Mouse (Mus musculus): ENCODE results near the gene Rtn4r.

Gene Rtn4r

GRCm38 (mm10) chr16:18156579-18157350, 29.3 kb downstream of the Rtn4r start:
- DNase-seq (ENCODE audit: low spot score) = no peak

GRCm38 (mm10) chr16:18159255-18159654, 31.8 kb downstream of the Rtn4r start:
- DNase-seq (ENCODE audit: low spot score) = no peak

- no peak for DNase-seq (ENCODE audit: low spot score)
Measured at GRCm38 (mm10) chr16:18159778-18160177, 32.3 kb downstream of the Rtn4r start.

GRCm38 (mm10) chr16:18160514-18160913, 33.1 kb downstream of the Rtn4r start:
- no peak for DNase-seq (ENCODE audit: low spot score)

- no peak for DNase-seq (ENCODE audit: low spot score)
Measured at GRCm38 (mm10) chr16:18161190-18161589, 33.7 kb downstream of the Rtn4r start.

- no peak for DNase-seq (ENCODE audit: low spot score)
Measured at GRCm38 (mm10) chr16:18164642-18165238, 37.3 kb downstream of the Rtn4r start.

GRCm38 (mm10) chr16:18166613-18167190, 39.3 kb downstream of the Rtn4r start:
- DNase-seq (ENCODE audit: low spot score) = no peak

- no peak for DNase-seq (ENCODE audit: low spot score)
Measured at GRCm38 (mm10) chr16:18169156-18169555, 41.7 kb downstream of the Rtn4r start.

- DNase-seq (ENCODE audit: low spot score) = no peak
Measured at GRCm38 (mm10) chr16:18169776-18170175, 42.3 kb downstream of the Rtn4r start.

GRCm38 (mm10) chr16:18172266-18172855, 44.9 kb downstream of the Rtn4r start:
- peak; percentile 66 for DNase-seq (ENCODE audit: low spot score)

- no peak for DNase-seq (ENCODE audit: low spot score)
Measured at GRCm38 (mm10) chr16:18173231-18173630, 45.8 kb downstream of the Rtn4r start.

GRCm38 (mm10) chr16:18173788-18174187, 46.3 kb downstream of the Rtn4r start:
- no peak for DNase-seq (ENCODE audit: low spot score)

GRCm38 (mm10) chr16:18175817-18176541, 48.5 kb downstream of the Rtn4r start:
- no peak for DNase-seq (ENCODE audit: low spot score)

GRCm38 (mm10) chr16:18176758-18177157, 49.3 kb downstream of the Rtn4r start:
- no peak for DNase-seq (ENCODE audit: low spot score)

GRCm38 (mm10) chr16:18179591-18179990, 52.1 kb downstream of the Rtn4r start:
- no peak for DNase-seq (ENCODE audit: low spot score)

- no peak for DNase-seq (ENCODE audit: low spot score)
Measured at GRCm38 (mm10) chr16:18181398-18181797, 54.0 kb downstream of the Rtn4r start.

- DNase-seq (ENCODE audit: low spot score) = no peak
Measured at GRCm38 (mm10) chr16:18182766-18183165, 55.3 kb downstream of the Rtn4r start.

GRCm38 (mm10) chr16:18185715-18186449, 58.4 kb downstream of the Rtn4r start:
- DNase-seq (ENCODE audit: low spot score) = no peak

GRCm38 (mm10) chr16:18186798-18187197, 59.4 kb downstream of the Rtn4r start:
- DNase-seq (ENCODE audit: low spot score) = no peak

GRCm38 (mm10) chr16:18187221-18187620, 59.8 kb downstream of the Rtn4r start:
- DNase-seq (ENCODE audit: low spot score) = no peak

- DNase-seq (ENCODE audit: low spot score) = no peak
Measured at GRCm38 (mm10) chr16:18191006-18191405, 63.6 kb downstream of the Rtn4r start.
